Mouse (Mus musculus) testis, adult 2 months (tissue): ENCODE measurements around the gene Hoxa1. TPM values are rescaled to one million over a fixed set of nuclear protein-coding genes. Genes with fewer than 3 reads are reported as not detected.

Source experiments
- H3K27ac ChIP-seq: fragments of 200-500 bp; 2 replicates; pipeline ENCODE4 v1.5.1; 2012; ENCODE audit warnings: low read depth, low read length; ENCODE audit not compliant: control insufficient read depth, insufficient read depth
- H3K27me3 ChIP-seq: fragments of 200-500 bp; 2 replicates; pipeline ENCODE4 v1.6.1; 2012; ENCODE audit warnings: mild to moderate bottlenecking, low read length, moderate library complexity; ENCODE audit not compliant: control insufficient read depth, insufficient read depth
- H3K36me3 ChIP-seq: fragments of 200-500 bp; 2 replicates; pipeline ENCODE4 v1.6.1; 2012; ENCODE audit warnings: mild to moderate bottlenecking, low read length; ENCODE audit not compliant: control insufficient read depth, insufficient read depth
- H3K4me1 ChIP-seq: fragments of 200-500 bp; 2 replicates; pipeline ENCODE4 v1.6.1; 2012; ENCODE audit warnings: low read length; ENCODE audit not compliant: control insufficient read depth, insufficient read depth
- H3K4me3 ChIP-seq: fragments of 200-500 bp; 2 replicates; pipeline ENCODE4 v1.5.1; 2012; ENCODE audit warnings: low read depth, mild to moderate bottlenecking, low read length, moderate library complexity, mixed read lengths; ENCODE audit not compliant: control insufficient read depth
- CTCF ChIP-seq: fragments of 200-500 bp; IDR thresholded peaks from 2 replicates; pipeline ENCODE4 v1.5.1; 2012; ENCODE audit warnings: low read depth, mild to moderate bottlenecking, inconsistent platforms, low read length, moderate library complexity; ENCODE audit not compliant: control insufficient read depth, insufficient read depth, insufficient replicate concordance
- POLR2A ChIP-seq: fragments of 200-500 bp; IDR thresholded peaks from 2 replicates; pipeline ENCODE4 v1.6.1; 2012; ENCODE audit warnings: low read depth, mild to moderate bottlenecking, inconsistent platforms, low read length, moderate library complexity; ENCODE audit not compliant: control insufficient read depth
- polyA plus RNA-seq: library from polyadenylated mRNA; depleted of rRNA; stranded (reverse); fragments of >200 nt; gene quantifications from 2 replicates; pipeline ENCODE4 v1.2.3, GENCODE M21; 2012

Hoxa1 gene
- polyA plus RNA-seq, 1 experiment: 0.14 TPM

GRCm38 (mm10) chr6:52203371-52204049 lies 45.4 kb upstream of the Hoxa1 start:
- H3K36me3 ChIP-seq: no peaks in the 10 kb centered on the region
- peak overlapping the region; percentile 70 for H3K4me3 ChIP-seq
- H3K27me3 ChIP-seq: peaks cover 19% of the 10 kb centered on the region
- no peak overlapping the region for H3K27ac ChIP-seq
- peaks cover 24% of the 10 kb centered on the region for H3K4me1 ChIP-seq
- TF ChIP-seq POLR2A (no peak), CTCF (no peak)

- Histone ChIP-seq H3K36me3 (no peaks in the 10 kb centered on the region), H3K4me1 (peaks cover 24% of the 10 kb centered on the region), H3K27me3 (peaks cover 19% of the 10 kb centered on the region), H3K27ac (no peak overlapping the region), H3K4me3 (no peak overlapping the region; the same call in 1 of the 2 replicates)
- no peak for TF ChIP-seq POLR2A
- TF ChIP-seq CTCF: no peak
These were observed 44.9 kb upstream of the Hoxa1 start for GRCm38 (mm10) chr6:52203121-52203370.

DNA sequence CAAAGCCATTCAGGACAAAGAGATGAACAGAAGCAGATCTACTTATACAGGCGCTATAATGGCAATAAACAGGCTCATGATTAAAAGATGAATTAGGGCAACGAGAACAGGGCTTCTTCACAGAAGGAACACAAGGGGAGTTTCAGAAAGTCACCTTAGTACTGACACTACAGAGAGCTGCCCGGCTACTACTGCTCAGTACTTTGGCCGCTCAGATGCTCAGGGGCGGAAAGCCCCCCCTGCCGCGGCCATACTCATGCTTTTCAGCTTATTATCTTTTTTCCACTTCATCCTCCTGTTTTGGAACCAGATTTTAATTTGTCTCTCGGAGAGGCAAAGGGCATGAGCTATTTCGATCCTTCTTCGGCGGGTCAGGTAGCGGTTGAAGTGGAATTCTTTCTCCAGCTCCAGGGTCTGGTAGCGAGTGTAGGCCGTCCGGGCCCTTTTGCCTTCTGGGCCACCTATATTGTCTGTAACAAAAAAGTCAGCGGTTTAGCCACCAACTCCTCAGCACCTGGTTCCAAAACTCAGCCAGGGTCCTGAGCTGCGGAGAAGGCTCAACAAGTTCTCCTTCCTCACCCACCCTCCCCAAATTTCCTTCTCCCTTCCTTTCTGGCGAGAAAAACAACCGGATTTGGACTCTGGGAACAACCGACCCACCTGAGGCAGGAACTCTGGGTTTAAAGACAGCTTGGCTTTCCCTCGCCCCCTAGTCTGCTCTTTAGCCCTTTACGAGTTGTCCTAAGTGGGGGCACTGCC lies 44.4 kb upstream of the Hoxa1 start:
- H3K4me1 ChIP-seq: peaks cover 24% of the 10 kb centered on the region
- H3K36me3 ChIP-seq: no peaks in the 10 kb centered on the region
- H3K4me3 ChIP-seq: no peak overlapping the region
- peaks cover 19% of the 10 kb centered on the region for H3K27me3 ChIP-seq
- H3K27ac ChIP-seq: no peak overlapping the region
- no peak for TF ChIP-seq CTCF
- TF ChIP-seq POLR2A: no peak

DNA sequence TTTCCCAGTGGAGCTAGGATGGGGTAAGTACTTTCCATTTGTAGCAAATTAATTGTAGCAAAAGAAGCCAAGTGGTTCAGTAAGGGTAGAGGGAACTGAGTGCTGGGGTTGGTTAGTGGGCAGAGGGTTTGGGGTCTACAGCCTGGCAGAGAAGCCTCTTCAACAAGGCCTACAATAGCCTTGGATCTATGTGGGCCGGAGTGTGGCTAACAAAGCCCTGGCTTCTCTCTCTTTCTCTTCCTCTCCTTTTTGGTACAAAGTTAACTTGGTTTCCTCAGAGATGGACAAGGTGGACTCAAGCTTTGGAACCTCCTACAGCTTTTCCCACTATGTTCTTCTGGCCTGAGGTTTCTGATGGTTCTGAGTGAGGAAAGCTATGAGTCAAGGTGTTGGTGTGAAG lies 43.2 kb upstream of the Hoxa1 start:
- H3K27me3 ChIP-seq: peaks cover 16% of the 10 kb centered on the region
- no peaks in the 10 kb centered on the region for H3K36me3 ChIP-seq
- no peak overlapping the region for H3K4me3 ChIP-seq
- no peak for TF ChIP-seq CTCF
- no peak for TF ChIP-seq POLR2A
- no peak overlapping the region for H3K27ac ChIP-seq
- H3K4me1 ChIP-seq: peaks cover 24% of the 10 kb centered on the region

DNA sequence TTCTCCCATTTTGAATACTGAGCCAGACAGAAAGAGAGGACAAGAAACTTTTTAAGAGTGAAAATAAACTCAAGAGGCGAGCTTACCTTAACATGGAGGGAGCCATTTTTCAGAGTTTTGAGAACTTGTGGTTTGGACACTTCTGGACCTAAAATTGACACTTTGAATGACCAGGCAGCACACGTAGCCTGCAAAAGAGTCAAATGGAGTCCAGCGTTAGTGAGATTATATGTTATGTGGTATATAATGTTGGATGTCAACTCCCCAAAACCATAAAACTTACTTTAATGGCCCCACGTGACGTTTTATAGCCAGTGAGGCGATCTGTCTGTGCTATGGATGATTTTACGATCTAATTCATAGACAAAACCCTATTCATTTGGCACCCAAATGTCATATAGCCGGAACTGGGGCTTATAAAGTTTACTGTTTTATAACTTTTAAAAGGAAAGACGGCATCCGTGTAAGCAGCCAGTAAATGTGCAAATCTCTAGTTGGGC lies 42.7 kb upstream of the Hoxa1 start:
- Histone ChIP-seq H3K4me3 (no peak overlapping the region), H3K27me3 (peaks cover 16% of the 10 kb centered on the region), H3K27ac (no peak overlapping the region), H3K36me3 (no peaks in the 10 kb centered on the region), H3K4me1 (peaks cover 22% of the 10 kb centered on the region)
- TF ChIP-seq CTCF: no peak

DNA sequence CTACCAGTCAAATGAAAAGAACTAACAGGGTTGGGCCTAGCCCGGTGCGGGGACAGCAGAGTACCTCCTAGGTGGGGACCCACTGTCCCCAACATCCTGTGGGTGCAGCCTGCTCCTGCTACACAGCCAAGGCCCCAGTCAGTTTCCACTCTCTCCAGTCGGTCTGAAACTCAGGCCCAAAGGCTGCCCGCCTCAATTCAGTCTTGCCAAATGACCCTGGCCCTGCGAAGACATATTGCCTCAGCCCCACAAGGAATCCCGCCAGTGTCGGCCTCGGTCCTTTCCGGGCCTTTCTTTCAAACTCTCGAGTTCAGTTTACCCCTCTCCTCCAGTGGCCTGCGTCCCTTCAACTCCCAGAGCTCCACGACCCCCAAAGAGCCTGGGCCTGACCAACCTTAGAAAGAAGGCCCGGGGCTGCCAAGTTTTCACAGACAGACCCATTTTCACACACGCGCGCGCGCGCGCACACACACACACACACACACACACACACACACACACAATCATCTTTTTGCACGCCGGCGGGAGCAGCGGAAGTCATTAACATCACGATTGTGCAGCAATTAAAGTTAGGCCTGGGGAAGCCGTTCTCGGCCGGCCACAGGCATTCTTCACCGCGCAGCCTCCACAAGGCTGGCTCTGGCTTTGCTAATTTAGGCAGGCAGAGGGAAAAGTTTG lies 42.1 kb upstream of the Hoxa1 start:
- H3K27me3 ChIP-seq: peaks cover 16% of the 10 kb centered on the region
- peaks cover 19% of the 10 kb centered on the region for H3K4me1 ChIP-seq
- TF ChIP-seq POLR2A (no peak), CTCF (no peak)
- H3K27ac ChIP-seq: no peak overlapping the region
- H3K4me3 ChIP-seq: no peak overlapping the region
- no peaks in the 10 kb centered on the region for H3K36me3 ChIP-seq

GRCm38 (mm10) chr6:52197271-52197670 lies 39.2 kb upstream of the Hoxa1 start:
- Histone ChIP-seq H3K4me1 (peaks cover 2% of the 10 kb centered on the region), H3K36me3 (no peaks in the 10 kb centered on the region), H3K27ac (no peak overlapping the region), H3K4me3 (no peak overlapping the region), H3K27me3 (peaks cover 5% of the 10 kb centered on the region)
- no peak for TF ChIP-seq POLR2A
- no peak for TF ChIP-seq CTCF
